Mouse (Mus musculus): ENCODE results near the gene Eef1a1.

DNA sequence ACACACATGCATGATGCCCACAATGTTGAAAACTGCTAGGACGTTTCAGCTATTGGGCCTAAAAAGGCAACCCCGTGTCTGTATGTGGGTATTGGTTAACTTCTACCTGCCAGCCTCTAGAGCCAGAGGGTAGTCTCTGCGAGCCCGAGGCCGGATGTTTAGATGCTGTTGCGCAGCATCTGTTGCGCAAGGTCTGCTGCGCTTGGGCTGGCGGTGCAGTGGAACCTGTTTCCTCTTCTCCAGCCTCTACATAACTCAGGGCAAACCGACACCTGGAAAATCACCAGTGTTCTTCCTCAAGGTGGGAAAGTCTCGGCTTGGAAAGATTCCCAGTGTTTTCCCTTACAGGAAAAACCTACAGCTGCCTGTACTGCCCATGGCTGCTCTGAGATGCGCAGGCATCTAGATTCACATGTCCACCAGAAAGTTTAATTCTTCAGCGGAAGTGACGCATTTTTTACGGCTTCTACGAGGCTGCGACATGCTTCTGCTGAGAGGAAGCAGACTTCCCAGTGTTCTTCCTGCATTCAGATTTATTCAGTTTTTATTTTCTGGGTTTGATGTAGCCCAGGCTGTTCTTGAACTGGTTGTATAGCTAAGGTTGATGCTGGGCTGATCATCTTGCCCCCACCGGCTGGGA lies 44.5 kb upstream of the Eef1a1 start:
- TF ChIP-seq POLR2A (IDR thresholded peaks at IDR 0.05; ENCODE audit: low read depth, low read length) (no peak), CTCF (IDR thresholded peaks at IDR 0.05; ENCODE audit: borderline replicate concordance, insufficient read depth, low read length) (no peak)

Measured in embryonic fibroblast, embryonic 13.5 days (primary cell).